Mouse (Mus musculus) forebrain, embryonic 13.5 days (tissue): Measurements from ENCODE around the gene Pla2g4a. TPM values are rescaled to one million over a fixed set of nuclear protein-coding genes. Genes with fewer than 3 reads are reported as not detected.

Experiments used
- ATAC-seq: fragments of 200-750 bp; cut with Nextera tagmentation; 2 replicates; pipeline ENCODE4 v1.8.0; 2017
- H3K27ac ChIP-seq: fragments of 300-500 bp; sonication (generic); 2 replicates; pipeline ENCODE4 v1.5.1; 2015; ENCODE audit warnings: inconsistent platforms, mild to moderate bottlenecking, moderate library complexity
- H3K27me3 ChIP-seq: fragments of 300-500 bp; sonication (generic); 2 replicates; pipeline ENCODE4 v1.6.1; 2015; ENCODE audit warnings: mild to moderate bottlenecking, inconsistent platforms
- H3K36me3 ChIP-seq: fragments of 300-500 bp; sonication (generic); 2 replicates; pipeline ENCODE4 v1.6.1; 2015; ENCODE audit warnings: mild to moderate bottlenecking, inconsistent platforms; ENCODE audit not compliant: poor library complexity, severe bottlenecking
- H3K4me1 ChIP-seq: fragments of 300-500 bp; sonication (generic); 2 replicates; pipeline ENCODE4 v1.6.1; 2015; ENCODE audit warnings: inconsistent platforms
- H3K4me2 ChIP-seq: fragments of 300-500 bp; sonication (generic); 2 replicates; pipeline ENCODE4 v1.6.1; 2015; ENCODE audit warnings: inconsistent platforms, mild to moderate bottlenecking, moderate library complexity
- H3K4me3 ChIP-seq: fragments of 300-500 bp; sonication (generic); 2 replicates; pipeline ENCODE4 v1.5.1; 2015; ENCODE audit warnings: mild to moderate bottlenecking, inconsistent platforms
- H3K9ac ChIP-seq: fragments of 300-500 bp; sonication (generic); 2 replicates; pipeline ENCODE4 v1.6.1; 2015; ENCODE audit warnings: mild to moderate bottlenecking, inconsistent platforms
- H3K9me3 ChIP-seq: fragments of 300-500 bp; sonication (generic); replicated peaks from 2 replicates; pipeline ENCODE4 v1.6.1; 2016; ENCODE audit warnings: inconsistent platforms
- WGBS: fragments of 180-500 bp; shearing (Covaris S2); methylation state at CpG from one replicate; pipeline ENCODE4 v1.1.7; 2015; 5-methylcytosine and 5-hydroxymethylcytosine counted together
- polyA plus RNA-seq: library from polyadenylated mRNA; unstranded; fragments of >200 nt; fragmentation: Nextera tagmentation; extraction: Ambion mirVana; gene quantifications from 2 replicates; pipeline ENCODE4 v1.2.1, GENCODE M21; 2015

Gene Pla2g4a
- 1.1 and 1.6 TPM in 2 replicates for polyA plus RNA-seq

DNA sequence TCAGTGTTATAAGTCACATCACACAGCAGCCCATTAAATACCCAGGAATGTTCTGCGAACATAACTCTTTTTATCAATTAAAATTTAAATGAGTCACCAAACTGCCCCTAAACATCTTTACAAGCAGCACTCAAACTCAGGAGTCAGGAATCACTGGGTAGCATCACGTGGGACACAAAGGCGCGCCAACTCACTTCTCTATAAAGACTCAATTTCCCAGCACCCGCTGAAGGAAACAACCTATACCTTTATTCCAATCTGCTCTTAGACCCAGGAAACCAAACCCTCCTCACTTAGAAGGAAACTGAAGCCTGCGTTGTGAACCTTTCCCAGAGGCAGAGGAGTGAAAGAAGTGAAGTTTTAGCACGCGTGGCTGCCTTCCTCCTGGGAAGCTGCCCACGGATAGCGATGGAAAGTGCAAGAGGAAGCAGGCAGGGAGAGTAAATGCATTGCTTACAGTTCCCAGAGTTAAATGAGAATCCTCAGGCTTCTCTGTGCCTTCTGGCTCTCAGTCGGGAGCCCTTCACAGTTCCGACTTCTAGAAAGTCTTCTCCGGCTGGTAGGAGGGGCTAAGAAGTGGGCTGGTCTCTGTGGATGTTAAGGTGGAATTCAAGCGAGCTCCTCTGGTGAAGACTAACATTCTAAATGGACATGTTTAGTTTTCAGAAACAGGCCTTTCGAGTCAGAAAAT, at the start of gene Pla2g4a:
TSS of gene Pla2g4a (minus strand) at position 557 of the 691 bp plus-strand sequence.
- Histone ChIP-seq H3K9me3 (no peaks in the 10 kb centered on the region), H3K27ac (no peak within 1 kb of the TSS), H3K4me1 (no peaks in the 10 kb centered on the region), H3K4me2 (peak within 1 kb of the TSS; percentile 52), H3K9ac (no peak within 1 kb of the TSS), H3K36me3 (no peaks in the 10 kb centered on the region), H3K27me3 (no peaks in the 10 kb centered on the region), H3K4me3 (peak within 1 kb of the TSS; percentile 12)
- ATAC-seq = peak; percentile 48; the same call in 1 of the 2 replicates
- WGBS = 27% methylated on average over 15 of the region's 15 CpGs

DNA sequence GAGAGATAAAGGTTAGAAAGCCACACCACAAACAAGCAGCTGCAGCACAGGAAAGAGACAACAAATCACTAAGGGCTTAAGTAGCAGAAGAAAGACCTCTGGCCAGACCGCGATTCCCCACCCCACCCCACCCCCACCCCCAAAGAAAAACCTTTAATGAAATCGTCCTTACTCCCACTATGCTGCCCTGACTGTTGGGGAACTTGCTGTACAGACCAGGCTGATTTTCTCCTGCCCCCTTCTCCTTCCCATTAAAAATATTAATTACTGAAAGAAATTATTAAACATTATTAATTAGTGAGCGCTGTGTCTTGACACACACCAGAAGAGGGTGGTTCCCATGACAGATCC, 49.5 kb upstream of the Pla2g4a start:
- Histone ChIP-seq H3K27ac (no peak overlapping the region), H3K27me3 (no peaks in the 10 kb centered on the region), H3K36me3 (no peaks in the 10 kb centered on the region), H3K4me2 (no peak overlapping the region), H3K9ac (no peak overlapping the region), H3K4me3 (no peak overlapping the region), H3K9me3 (no peaks in the 10 kb centered on the region), H3K4me1 (no peaks in the 10 kb centered on the region)
- ATAC-seq = no peak; the same call in 1 of the 2 replicates
- WGBS = 44% methylated on average over 4 of the region's 4 CpGs

DNA sequence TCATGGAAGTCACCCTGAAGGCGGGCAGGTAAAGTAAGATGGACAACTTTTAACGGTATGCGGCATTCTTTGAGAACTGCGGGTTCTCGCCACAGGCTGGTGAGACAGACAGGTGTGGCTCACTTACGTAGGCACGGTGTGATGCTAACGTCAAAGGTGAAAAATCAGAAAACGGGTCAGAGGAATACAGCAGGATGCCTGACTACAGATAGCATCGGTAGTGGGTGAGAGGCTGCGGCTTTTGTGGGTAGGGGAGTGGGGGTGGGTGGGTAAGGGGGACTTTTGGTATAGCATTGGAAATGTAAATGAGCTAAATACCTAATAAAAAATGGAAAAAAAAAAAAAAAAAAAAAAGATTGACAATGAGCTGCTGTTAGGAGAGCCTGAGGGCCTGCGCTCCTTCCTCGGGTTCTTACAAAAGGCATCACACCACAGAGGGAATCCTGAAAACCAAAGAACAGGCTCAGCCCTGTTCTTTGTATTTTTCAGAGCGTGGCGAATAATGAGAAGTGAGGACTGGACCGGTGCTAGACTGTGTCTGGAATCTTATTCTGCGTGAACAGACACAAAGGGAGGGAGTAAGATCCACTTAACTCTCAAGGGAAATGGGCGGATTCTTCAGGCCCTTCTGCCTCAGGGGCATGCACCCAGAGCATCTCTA, 49.0 kb upstream of the Pla2g4a start:
- H3K9me3 ChIP-seq = no peaks in the 10 kb centered on the region
- H3K27ac ChIP-seq = no peak overlapping the region
- no peak overlapping the region for H3K4me3 ChIP-seq
- WGBS = 65% methylated on average over 18 of the region's 18 CpGs
- H3K27me3 ChIP-seq = no peaks in the 10 kb centered on the region
- no peaks in the 10 kb centered on the region for H3K36me3 ChIP-seq
- H3K4me1 ChIP-seq = no peaks in the 10 kb centered on the region
- peak; percentile 68 for ATAC-seq
- H3K4me2 ChIP-seq = no peak overlapping the region
- H3K9ac ChIP-seq = no peak overlapping the region

DNA sequence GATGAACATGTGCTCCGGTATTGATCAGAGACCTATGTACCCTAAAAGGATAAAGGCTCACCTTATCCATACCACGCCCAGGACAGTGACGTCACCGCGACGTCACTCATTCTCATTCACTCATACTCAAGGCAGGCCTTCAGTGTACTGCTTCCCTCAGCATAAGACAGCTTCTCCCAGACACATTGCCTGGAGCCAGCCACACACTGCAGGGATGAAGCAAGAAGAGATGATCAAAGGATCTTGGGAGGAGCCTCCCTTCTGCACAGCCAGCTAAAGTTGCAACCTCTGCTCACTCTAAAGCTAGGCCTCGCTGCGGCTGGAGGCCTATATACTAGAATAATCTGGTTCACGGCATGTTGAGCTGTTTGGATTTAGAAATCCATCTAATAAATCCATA, 48.0 kb upstream of the Pla2g4a start:
- H3K4me3 ChIP-seq = no peak overlapping the region
- H3K4me1 ChIP-seq = no peaks in the 10 kb centered on the region
- 91% methylated on average over 9 of the region's 9 CpGs for WGBS
- H3K36me3 ChIP-seq = no peaks in the 10 kb centered on the region
- no peak overlapping the region for H3K4me2 ChIP-seq
- H3K9me3 ChIP-seq = no peaks in the 10 kb centered on the region
- no peak for ATAC-seq
- H3K27me3 ChIP-seq = no peaks in the 10 kb centered on the region
- no peak overlapping the region for H3K9ac ChIP-seq
- no peak overlapping the region for H3K27ac ChIP-seq

DNA sequence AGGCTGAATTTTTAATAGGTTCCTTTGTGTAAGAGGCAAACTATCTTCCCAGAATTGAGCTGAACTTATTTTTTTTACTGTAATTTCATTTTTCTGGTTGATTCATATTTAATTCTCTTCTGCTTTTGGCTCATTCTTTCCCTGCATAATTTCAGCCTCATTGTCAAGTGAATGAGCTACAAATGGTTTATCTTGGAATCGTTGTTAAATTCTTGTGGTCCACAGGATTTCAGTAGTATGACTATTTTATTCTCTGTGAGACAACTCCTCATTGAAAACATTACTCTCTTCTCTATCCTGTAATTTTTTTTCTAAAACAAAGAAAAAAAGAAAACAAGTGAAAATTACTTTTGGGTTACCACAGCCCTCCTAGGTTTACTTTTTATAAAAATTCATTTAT, 14.5 kb upstream of the Pla2g4a start:
- H3K4me2 ChIP-seq = no peak overlapping the region
- no peaks in the 10 kb centered on the region for H3K36me3 ChIP-seq
- ATAC-seq = no peak
- no peaks in the 10 kb centered on the region for H3K27me3 ChIP-seq
- no peaks in the 10 kb centered on the region for H3K9me3 ChIP-seq
- H3K4me3 ChIP-seq = no peak overlapping the region
- no peaks in the 10 kb centered on the region for H3K4me1 ChIP-seq
- no peak overlapping the region for H3K9ac ChIP-seq
- no peak overlapping the region for H3K27ac ChIP-seq
- WGBS = 98% methylated on average over 1 of the region's 1 CpGs

DNA sequence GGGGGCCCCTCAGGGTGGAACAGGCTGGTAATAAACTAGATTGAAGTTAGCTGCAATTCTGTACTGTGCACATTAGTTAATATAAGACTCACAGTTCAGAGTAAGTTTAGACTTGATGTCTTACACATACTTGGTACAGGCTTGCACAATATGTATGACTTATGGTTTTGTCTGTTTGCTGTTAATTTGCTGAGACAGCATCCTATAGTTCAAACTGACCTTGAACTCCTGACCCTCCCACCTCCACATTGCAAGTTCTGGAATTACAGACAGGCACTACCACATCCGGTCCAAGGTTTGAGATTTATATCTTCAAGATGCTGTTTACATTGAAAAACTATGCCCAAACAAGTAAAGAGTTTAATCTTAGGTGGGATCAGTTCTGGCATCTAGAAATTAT, 4.7 kb upstream of the Pla2g4a start:
- 85% methylated on average over 1 of the region's 1 CpGs for WGBS
- no peak overlapping the region for H3K9ac ChIP-seq

DNA sequence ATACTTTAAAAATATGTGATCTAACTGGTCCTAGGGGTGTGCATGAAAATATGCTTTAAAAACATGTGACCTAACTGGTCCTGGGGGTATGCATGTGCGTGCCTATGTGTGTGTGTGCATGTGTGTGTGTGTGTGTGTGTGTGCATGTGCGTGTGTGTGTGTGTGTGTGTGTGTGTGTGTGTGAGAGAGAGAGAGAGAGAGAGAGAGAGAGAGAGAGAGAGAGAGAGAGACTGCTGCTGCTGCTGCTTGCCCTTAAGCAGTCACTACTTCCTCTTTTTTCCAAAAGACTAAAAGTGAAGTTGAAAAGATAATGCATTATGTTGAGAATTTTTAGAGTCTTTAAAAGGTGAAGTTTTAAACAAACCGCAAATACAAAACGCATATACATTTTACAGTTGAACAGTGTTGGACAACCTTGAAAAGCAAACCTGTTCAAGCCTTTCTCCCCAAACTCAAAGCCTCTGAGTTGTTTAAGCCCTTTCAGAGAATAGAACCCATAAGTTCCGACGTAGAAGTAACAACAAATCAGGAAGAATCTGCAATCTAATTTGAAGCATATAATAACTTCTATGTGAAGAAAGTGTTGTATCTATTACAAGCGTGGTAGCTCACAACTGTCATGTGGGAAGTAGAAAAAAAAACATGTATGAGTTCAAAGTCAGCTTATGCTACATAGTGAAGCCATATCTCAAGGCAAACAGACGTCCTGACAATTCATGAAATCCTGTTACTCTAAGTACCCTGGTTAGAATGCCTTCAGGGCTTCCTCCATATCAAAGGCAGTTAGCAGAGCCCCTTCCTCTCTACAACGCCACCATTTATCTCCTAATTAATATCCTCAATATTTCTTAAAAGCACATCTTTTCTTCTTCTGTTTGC, 574 bp upstream of the Pla2g4a start:
- Histone ChIP-seq H3K4me2 (peak overlapping the region; percentile 52; the same call in 1 of the 2 replicates), H3K4me3 (no peak overlapping the region), H3K27ac (no peak overlapping the region), H3K9me3 (no peaks in the 10 kb centered on the region), H3K9ac (no peak overlapping the region), H3K36me3 (no peaks in the 10 kb centered on the region), H3K27me3 (no peaks in the 10 kb centered on the region), H3K4me1 (no peaks in the 10 kb centered on the region)
- ATAC-seq = no peak
- 82% methylated on average over 9 of the region's 9 CpGs for WGBS

More for the DNA sequence above, 4.7 kb upstream of the Pla2g4a start:
- Histone ChIP-seq H3K9me3 (no peaks in the 10 kb centered on the region), H3K36me3 (no peaks in the 10 kb centered on the region), H3K4me3 (no peak overlapping the region), H3K4me1 (no peaks in the 10 kb centered on the region), H3K27me3 (no peaks in the 10 kb centered on the region), H3K27ac (no peak overlapping the region), H3K4me2 (no peak overlapping the region)
- ATAC-seq = no peak

DNA sequence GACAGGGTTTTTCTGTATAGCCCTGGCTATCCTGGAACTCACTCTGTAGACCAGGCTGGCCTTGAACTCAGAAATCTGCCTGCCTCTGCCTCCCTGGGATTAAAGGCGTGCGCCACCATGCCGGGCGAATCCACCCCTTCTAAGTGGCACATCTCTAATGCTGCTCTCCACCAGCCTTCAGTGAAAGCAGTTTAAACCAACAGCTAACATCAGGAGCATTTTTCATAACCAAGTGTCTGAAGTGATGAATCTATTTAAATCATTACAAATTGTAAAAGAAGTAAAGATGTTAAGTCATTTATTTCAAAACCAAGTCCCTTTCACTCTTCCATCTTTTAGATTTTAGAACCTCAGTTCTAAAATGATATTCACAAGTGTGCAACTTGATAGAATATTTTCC, 839 bp downstream of the Pla2g4a start:
- H3K36me3 ChIP-seq = no peaks in the 10 kb centered on the region
- no peak overlapping the region for H3K9ac ChIP-seq
- H3K27ac ChIP-seq = no peak overlapping the region
- H3K4me3 ChIP-seq = no peak overlapping the region
- H3K4me2 ChIP-seq = no peak overlapping the region
- no peaks in the 10 kb centered on the region for H3K4me1 ChIP-seq
- ATAC-seq = no peak
- no peaks in the 10 kb centered on the region for H3K27me3 ChIP-seq
- WGBS = 93% methylated on average over 4 of the region's 4 CpGs
- H3K9me3 ChIP-seq = no peaks in the 10 kb centered on the region

DNA sequence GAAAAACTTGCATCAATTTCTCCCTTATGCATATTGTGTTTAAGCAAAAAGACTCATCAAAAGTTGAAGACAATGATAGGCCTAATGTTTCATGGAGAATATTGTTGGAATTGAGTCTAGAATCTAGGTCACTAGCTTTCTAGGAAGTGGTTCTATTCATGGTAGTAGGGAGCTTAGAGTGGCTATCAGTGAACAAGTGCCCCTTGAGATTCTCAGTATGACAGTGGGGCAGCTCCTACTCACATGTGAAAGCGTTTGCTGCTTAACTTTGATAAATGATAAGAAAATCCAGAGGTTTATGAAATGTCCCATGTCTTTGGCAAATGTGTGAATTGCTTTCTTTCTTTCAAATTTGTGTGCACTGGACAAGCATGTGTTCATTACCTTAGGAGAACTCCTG, 2.0 kb downstream of the Pla2g4a start:
- no peaks in the 10 kb centered on the region for H3K36me3 ChIP-seq
- 82% methylated on average over 1 of the region's 1 CpGs for WGBS

DNA sequence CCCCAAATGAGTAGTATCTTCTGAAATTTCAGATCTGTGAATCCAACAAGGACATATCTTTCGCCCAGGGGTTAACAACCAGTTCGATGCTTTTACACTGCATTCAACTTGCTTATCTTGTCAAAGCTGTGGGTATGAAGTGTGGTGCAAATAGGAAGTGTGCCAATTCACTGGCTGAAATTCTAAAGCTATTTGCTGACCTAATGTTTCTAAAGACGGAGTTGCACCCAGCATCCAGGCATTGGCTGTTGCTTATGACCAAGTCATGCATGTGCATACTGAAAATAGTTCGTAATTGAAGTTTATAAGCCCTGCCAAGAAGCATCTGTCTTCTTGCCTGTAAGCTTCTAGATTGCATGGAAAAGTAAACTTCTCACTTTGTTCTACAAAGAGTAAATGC, 5.6 kb downstream of the Pla2g4a start:
- Histone ChIP-seq H3K9ac (no peak overlapping the region), H3K36me3 (no peaks in the 10 kb centered on the region), H3K27me3 (no peaks in the 10 kb centered on the region), H3K9me3 (no peaks in the 10 kb centered on the region), H3K27ac (no peak overlapping the region), H3K4me1 (no peaks in the 10 kb centered on the region), H3K4me3 (no peak overlapping the region), H3K4me2 (no peak overlapping the region)
- 77% methylated on average over 4 of the region's 4 CpGs for WGBS
- ATAC-seq = 0 out of 2 replicates have a peak, but pooled peaks have one; percentile 19

More for the DNA sequence above, 2.0 kb downstream of the Pla2g4a start:
- Histone ChIP-seq H3K4me2 (no peak overlapping the region), H3K9me3 (no peaks in the 10 kb centered on the region), H3K4me1 (no peaks in the 10 kb centered on the region), H3K4me3 (no peak overlapping the region), H3K27me3 (no peaks in the 10 kb centered on the region), H3K9ac (no peak overlapping the region), H3K27ac (no peak overlapping the region)
- no peak for ATAC-seq

DNA sequence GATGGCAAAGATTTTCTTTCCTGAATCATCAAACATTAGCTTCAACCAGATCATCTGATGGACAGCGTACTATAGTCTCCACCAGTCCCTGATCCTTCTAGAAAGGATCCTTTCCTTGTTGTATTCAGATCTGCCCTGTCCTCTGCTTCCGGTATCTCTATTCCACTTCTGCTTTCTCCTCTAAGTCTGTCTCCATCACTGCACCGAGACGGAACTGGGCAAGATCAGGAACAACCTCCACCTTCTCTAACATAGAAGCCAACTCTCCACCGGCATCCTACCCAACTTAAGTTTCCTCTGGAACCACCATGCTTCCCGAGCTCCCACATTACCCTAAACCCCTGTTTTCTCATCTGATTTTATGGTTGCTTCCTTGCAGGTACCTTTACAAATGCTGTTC, 7.1 kb downstream of the Pla2g4a start:
- H3K27ac ChIP-seq = no peak overlapping the region
- H3K9ac ChIP-seq = no peak overlapping the region
- no peaks in the 10 kb centered on the region for H3K27me3 ChIP-seq
- H3K4me2 ChIP-seq = no peak overlapping the region
- H3K4me3 ChIP-seq = no peak overlapping the region
- no peak for ATAC-seq
- H3K4me1 ChIP-seq = no peaks in the 10 kb centered on the region
- H3K36me3 ChIP-seq = no peaks in the 10 kb centered on the region
- 93% methylated on average over 6 of the region's 6 CpGs for WGBS
- no peaks in the 10 kb centered on the region for H3K9me3 ChIP-seq

DNA sequence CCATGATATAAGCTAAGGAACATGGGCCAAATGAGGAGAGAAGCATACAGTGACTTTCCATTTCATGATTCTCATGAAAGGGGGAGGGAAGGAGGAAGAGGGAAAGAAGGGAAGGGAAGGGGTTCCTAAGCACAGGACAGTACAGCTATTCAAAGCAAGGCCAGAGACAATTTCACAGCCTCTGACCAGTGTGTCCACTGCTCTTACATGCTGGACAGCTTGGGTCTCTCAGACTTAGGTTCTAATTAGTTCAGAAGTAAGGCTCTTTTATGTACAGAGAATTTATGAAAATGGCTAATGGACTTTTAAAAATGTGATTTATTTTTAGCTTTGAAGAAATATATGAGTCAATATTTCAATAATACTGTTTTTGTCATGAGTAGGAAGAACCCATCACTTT, 9.0 kb downstream of the Pla2g4a start:
- Histone ChIP-seq H3K36me3 (no peaks in the 10 kb centered on the region), H3K4me2 (no peak overlapping the region), H3K27ac (no peak overlapping the region), H3K9me3 (no peaks in the 10 kb centered on the region), H3K27me3 (no peaks in the 10 kb centered on the region), H3K4me3 (no peak overlapping the region), H3K9ac (no peak overlapping the region), H3K4me1 (no peaks in the 10 kb centered on the region)
- no peak for ATAC-seq
